Mouse (Mus musculus) natural killer cell, adult 2 months (primary cell): ENCODE results near the gene St6gal1.

Experiments used
- DNase-seq, 2 experiments: peaks; one replicate each; pipeline ENCODE4 v3.0.0; 2022; ENCODE audit warnings: low spot score in 2 of 2

St6gal1 gene

GRCm38 (mm10) chr16:23250556-23251444 lies 26.3 kb downstream of the St6gal1 start:
- no peak for DNase-seq

GRCm38 (mm10) chr16:23251445-23251773 lies 26.9 kb downstream of the St6gal1 start:
- DNase-seq, result no peak

DNA sequence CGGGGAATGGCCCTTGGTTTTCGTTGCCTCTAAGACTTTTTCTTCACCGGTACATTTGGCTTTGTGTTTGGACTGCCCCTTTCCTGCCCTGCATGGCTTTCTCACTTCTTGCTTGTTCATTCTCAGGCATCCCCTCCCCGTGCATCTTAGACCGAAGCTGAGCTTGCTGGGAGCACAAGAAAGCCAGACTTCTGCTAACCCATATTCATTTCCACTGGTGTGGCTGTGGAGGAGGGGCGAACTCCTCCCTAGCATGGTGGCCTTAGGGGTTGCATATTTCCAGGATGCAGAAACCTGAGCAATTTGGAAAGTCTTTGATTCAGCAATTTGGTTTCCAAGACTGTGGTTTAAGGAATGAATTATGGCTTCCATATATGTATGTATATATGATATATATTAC lies 29.1 kb downstream of the St6gal1 start:
- DNase-seq, result no peak

DNA sequence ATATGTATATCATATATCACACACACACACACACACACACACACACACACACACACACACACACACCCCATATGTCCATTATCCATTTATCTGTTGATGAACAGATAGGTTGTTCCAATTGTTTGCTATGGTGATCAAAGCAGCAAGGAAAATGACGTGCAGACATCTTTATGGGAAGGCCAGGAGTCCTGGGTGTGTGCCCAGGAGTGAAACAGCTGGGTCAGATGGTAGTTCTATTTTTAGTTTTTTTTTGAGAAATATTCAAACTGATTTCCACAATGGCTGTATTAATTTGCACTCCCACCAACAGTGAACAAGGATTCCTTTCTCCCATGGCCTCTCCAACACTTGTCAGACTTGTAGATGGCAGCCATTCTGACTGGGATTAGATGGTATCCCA lies 29.5 kb downstream of the St6gal1 start:
- DNase-seq, result no peak

DNA sequence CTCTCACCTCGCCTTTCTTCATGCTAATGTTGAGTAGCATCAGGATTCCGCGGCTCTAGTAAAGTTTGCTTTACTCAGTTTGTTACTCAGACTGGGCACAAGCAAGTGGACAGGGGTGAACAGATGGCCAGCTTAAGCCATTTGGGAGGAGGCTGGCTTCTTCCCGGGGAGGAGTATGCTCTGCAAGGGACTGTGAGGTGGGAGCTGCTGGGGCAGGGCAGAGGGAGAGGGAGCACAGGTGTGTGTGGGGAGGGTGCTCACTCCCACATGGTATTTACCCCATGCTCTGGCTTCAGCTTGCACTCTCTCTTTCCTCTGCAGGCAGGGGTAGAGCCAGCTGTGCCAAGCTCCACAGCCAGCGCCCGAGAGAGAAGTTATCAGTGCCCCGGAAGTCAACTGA lies 32.1 kb downstream of the St6gal1 start:
- no peak for DNase-seq

GRCm38 (mm10) chr16:23258429-23258822 lies 33.9 kb downstream of the St6gal1 start:
- no peak for DNase-seq

DNA sequence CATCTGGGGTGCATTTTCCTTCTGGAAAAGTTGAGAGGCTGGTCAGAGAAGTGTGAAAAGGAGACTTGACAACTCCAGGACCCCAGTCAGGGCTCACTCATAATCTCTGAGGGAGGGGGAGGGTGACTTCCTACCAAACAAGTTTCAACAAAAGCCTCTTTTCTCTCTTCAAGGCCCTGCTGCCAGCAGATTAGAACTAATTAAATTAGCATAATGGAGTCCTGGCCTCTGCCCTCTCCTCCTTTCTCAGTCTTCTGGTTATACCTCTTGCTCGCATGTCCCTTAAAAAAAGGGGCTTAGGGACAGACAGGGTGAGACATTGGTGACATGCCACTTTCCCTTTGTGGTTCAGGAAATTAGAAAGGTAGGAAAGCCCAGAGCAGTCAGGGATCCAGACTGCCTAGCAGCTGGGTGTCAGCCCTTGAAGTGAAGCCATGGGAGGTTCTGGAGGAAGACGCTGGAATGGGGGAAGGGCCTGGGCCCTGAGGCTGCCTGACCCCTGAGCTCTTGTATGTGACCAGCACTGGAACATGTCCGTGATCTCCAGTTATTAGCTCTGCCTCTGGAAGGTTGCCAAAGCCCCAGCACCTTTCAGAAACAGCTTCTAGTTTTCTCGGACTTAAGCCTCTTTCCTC lies 34.4 kb downstream of the St6gal1 start:
- no peak for DNase-seq

DNA sequence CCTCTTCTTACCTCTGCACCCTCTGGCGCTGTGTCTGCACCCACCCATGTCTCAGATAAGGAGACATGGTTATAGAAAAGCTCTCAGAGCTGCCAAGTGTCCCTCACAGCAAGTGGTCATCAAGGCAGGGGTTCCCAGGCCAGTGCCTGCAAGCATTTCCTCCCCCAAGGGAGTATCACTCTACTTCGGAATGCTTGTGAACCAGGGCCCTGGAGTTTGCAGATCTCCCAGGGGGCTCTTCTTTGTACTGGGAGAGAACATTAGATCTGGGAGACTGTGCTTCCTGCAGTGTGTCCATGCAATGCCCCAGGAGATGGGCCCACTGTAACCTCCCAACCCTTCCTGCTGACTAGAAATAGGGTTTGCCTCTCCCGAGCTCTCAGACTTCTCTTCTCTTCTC lies 35.0 kb downstream of the St6gal1 start:
- DNase-seq, result no peak

DNA sequence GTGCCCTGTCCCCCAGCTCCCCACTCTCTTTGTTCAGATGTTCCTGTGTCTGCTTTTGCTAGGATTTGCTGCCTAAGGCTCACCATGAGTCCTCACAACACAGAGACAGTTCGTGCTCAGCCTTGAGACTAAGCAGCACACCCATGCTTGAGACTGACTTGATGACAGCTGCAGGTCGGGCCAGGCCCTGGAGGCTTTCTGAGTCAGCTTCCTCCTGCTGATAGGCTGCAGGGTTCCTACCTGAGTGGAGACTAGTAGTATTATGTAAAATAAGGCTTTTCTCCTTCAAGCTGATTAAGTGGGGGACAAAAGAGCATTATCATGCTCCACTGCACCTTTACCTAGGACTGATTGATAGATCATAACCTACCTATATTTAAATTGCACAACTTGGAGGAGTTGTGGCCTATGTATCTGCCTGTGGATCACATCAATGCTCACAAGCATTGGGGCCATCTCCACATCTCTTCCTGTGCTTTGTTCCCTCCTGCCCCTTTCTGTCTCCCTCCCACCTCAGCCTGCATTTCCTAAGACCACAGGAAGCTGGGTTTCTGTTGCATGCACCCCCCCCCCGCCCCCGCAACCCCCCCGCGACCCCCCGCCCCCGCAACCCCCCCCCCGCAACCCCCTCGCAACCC lies 37.7 kb downstream of the St6gal1 start:
- DNase-seq, result no peak

- DNase-seq, result no peak
Observed at GRCm38 (mm10) chr16:23262846-23263245, 38.3 kb downstream of the St6gal1 start.

GRCm38 (mm10) chr16:23264999-23265398 lies 40.5 kb downstream of the St6gal1 start:
- no peak for DNase-seq

- DNase-seq, result no peak
Observed at GRCm38 (mm10) chr16:23265481-23265880, 40.9 kb downstream of the St6gal1 start.

- no peak for DNase-seq
Observed at GRCm38 (mm10) chr16:23266293-23266692, 41.8 kb downstream of the St6gal1 start.

DNA sequence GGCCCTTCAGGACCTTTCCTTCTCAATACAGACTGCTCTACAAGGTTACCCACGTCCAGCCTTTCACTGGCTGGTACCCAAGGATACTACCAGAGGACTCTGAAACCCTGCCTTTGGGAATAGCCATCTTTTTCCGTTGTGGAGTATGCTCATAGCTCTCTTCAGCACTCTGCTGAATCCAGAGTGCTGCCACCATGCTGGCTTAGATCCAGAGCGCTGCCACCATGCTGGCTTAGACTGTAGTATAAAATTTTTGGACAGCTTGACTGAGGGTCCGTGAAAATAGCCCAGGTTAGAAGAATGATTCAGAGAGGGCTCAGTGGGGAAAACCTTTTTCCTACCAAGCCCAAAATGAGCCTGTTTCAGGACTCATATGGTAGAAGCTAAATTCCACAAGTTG lies 42.4 kb downstream of the St6gal1 start:
- no peak for DNase-seq

GRCm38 (mm10) chr16:23268231-23268630 lies 43.7 kb downstream of the St6gal1 start:
- no peak for DNase-seq

DNA sequence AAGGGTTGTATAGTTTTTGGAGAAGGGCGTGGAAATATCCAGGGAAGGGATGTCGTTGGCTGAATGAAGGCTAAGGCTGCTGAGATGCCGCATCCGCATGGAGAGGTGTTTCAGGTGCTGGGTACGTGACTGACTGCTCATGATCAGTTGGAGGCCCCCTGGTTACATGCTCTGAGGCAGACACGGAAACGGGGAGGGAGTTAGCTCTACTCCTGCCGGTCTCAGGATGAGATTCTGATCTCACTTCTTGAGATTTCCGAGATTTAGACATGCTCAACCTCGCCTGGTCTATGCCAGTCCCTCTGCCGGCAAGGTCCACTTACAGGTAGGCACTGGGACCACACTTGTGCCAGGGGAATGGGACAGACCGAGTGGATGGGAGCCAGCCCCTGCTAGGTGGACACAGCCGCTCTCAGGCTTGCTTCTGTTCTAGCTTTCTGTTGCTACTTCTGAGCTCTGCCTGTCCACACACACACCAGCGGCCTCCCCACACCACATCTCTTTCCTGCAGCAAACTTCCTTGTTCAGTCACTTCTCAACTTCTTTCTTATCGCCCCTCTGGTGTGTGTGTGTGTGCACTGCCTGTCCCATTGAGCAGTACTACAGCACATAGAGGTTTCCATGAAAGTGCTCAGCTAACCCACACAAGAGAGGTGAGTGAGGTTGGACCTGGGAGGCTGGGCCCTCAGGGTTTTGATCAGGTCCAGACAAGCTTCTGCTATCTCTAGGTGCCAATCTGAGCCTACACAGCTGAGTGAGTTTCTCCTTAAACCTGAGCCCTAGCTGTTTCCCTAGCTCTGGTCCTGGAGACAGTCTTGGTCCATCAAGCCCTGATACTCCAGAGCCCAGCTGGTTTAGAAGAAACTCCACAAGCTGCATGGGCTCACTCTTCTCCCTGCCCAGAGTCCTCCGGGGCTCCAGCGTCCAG lies 44.8 kb downstream of the St6gal1 start:
- DNase-seq, result no peak

- no peak for DNase-seq
Observed at GRCm38 (mm10) chr16:23269984-23270912, 45.7 kb downstream of the St6gal1 start.

DNA sequence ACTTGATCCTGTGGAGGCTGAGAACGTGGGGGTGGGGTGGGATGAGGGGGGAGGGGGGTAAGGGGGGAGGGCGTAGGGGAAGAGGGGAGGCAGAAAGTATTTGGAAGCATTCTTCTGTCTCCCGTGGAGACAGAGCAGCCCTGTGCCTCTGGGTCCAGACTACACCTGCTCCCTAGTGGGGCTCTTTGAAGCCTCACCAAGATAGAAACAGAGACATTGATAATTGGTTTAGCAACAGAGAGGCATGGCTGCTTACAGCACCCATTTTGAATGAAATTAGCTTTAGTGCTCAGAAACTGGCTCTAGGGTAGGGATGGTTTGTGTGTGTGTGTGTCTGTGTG lies 46.3 kb downstream of the St6gal1 start:
- DNase-seq, result no peak

DNA sequence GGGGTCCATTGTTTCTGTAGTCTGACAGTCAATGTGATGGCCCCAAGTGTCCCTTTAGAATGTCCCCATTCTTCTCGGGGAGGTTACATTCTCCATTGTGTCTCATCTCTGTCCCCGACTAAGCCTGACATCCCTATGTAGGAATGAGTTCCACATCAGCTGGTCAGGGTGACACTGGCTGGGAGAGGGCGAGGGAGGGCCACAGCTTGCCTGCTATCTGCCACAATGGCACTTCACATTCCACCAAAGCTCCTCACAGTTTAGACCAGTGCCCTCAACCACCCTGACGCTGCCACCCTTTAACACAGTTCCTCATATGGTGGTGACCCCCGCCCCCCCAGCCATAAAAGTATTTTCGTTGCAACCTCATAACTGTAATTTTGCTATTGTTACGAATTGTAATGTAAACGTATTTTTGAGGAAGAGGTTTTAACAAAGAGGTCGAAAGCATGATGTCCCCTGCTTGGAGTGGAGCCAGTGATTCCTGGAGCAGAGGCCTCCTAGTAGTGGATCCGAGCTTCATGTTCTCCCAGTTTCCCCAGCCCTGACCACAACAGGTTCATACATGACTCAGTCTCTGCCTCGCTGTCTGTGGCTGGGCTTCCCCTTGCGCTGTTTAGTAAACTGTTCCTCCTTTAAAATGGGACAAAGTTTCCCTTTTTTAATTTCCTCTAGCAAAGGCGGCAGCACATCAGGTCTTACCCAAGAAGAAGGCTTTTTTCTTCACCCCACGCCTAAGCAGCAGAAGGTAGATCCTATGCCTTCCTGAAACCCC lies 47.4 kb downstream of the St6gal1 start:
- no peak for DNase-seq
